Mouse (Mus musculus): ENCODE data around the gene Tmem160. TPM values are rescaled to one million over a fixed set of nuclear protein-coding genes. Genes with fewer than 3 reads are reported as not detected.

Tmem160 gene
- total and polyA plus RNA-seq, 2 experiments from 2014 or later: 40.1 to 105 TPM

DNA sequence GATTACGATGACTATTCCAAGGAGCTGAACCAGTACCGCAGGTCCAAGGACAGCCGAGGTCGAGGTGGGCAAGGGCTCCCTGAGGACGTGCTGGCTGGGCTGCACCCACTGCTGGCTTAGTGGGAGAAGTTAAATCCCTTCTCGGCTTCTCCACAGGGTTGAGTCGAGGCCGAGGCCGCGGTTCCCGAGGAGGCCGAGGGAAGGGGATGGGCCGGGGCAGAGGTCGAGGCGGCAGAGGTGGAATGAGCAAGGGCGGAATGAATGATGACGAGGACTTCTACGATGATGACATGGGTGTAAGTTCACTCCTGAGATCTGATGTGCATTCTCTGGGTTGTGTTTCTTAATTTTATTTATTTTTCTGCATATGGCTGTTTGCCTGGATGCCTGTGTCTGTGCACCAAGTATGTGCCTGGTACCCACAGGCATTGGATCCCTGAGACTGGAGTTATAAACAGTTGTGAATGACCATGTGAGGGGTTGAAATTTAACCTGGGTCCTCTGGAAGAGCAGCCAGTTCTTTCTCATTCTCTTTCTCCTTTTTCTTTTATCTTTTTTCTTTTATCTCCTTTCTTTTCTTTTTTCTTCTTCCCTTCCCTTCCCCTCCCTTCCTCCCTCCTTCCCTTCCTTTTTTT lies 30.2 kb upstream of the Tmem160 start:
- H3K27me3 ChIP-seq (ENCODE audit: insufficient read depth, low read length): no peaks in the 10 kb centered on the region
- H3K4me3 ChIP-seq (ENCODE audit: low read depth, low read length): no peak overlapping the region
- H3K36me3 ChIP-seq (ENCODE audit: insufficient read depth): peaks cover 95% of the 10 kb centered on the region
- no peak for TF ChIP-seq CTCF (IDR thresholded peaks at IDR 0.05; ENCODE audit: low read depth)
- no peak overlapping the region for H3K4me2 ChIP-seq (ENCODE audit: low read depth)
- no peak for ATAC-seq
- H3K9me3 ChIP-seq (ENCODE audit: low read length): no peaks in the 10 kb centered on the region
- H3K9ac ChIP-seq: no peak overlapping the region
- H3K4me1 ChIP-seq (ENCODE audit: insufficient read depth): no peaks in the 10 kb centered on the region
- DNase-seq: no peak
- H3K27ac ChIP-seq (ENCODE audit: low read depth, low read length): no peak overlapping the region
- WGBS: 91% methylated on average over 18 of the region's 18 CpGs

- 93% methylated on average over 9 of the region's 9 CpGs for WGBS
- H3K27ac ChIP-seq (ENCODE audit: low read depth, low read length): no peak overlapping the region
- ATAC-seq: no peak
These were observed 28.8 kb upstream of the Tmem160 start for GRCm38 (mm10) chr7:16423731-16424130.

GRCm38 (mm10) chr7:16425721-16426120 lies 26.9 kb upstream of the Tmem160 start:
- ATAC-seq (no peak), DNase-seq (no peak)
- H3K36me3 ChIP-seq (ENCODE audit: insufficient read depth): peaks cover 94% of the 10 kb centered on the region
- H3K4me3 ChIP-seq (ENCODE audit: low read depth, low read length): no peak overlapping the region
- H3K9ac ChIP-seq: no peak overlapping the region
- no peak overlapping the region for H3K27ac ChIP-seq (ENCODE audit: low read depth, low read length)
- 91% methylated on average over 10 of the region's 10 CpGs for WGBS
- H3K9me3 ChIP-seq (ENCODE audit: low read length): no peaks in the 10 kb centered on the region
- H3K27me3 ChIP-seq (ENCODE audit: insufficient read depth, low read length): no peaks in the 10 kb centered on the region
- no peaks in the 10 kb centered on the region for H3K4me1 ChIP-seq (ENCODE audit: insufficient read depth)
- no peak overlapping the region for H3K4me2 ChIP-seq (ENCODE audit: low read depth)
- TF ChIP-seq CTCF (IDR thresholded peaks at IDR 0.05; ENCODE audit: low read depth): no peak

More at GRCm38 (mm10) chr7:16423731-16424130, 28.8 kb upstream of the Tmem160 start:
- no peak overlapping the region for H3K4me3 ChIP-seq (ENCODE audit: low read depth, low read length)
- TF ChIP-seq CTCF (IDR thresholded peaks at IDR 0.05; ENCODE audit: low read depth): no peak
- H3K36me3 ChIP-seq (ENCODE audit: insufficient read depth): peaks cover 94% of the 10 kb centered on the region
- H3K9ac ChIP-seq: no peak overlapping the region
- no peak overlapping the region for H3K4me2 ChIP-seq (ENCODE audit: low read depth)
- no peaks in the 10 kb centered on the region for H3K27me3 ChIP-seq (ENCODE audit: insufficient read depth, low read length)
- no peaks in the 10 kb centered on the region for H3K4me1 ChIP-seq (ENCODE audit: insufficient read depth)
- DNase-seq: no peak
- H3K9me3 ChIP-seq (ENCODE audit: low read length): no peaks in the 10 kb centered on the region

DNA sequence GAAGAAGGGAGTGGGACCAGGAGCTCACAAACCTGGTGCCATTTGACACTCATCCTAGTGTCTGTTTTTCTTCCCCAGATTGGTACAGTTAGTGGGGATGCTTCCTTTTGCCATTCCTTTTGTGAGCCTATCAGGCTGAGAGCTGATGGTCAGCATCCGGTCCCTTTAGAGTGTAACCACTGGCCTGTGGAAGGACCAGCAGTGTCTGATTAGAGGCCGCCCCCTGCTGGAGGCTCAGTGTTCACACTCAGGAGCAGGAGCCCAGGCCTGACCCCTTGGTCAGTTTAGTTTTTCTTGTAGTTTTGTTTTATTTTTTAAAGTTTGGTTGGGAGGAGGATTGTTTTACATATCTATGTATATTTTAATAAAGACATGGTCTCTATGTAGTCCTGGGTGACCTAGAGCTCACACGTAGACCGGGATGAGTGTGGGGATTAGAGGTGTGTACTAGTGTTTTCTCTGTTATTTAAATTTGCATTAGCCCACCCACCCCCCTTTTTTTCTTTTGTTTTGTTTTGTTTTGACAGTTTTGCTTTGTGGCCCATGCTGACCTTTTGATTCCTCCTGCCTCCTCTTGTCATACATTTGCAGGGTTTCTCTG lies 26.4 kb upstream of the Tmem160 start:
- H3K4me1 ChIP-seq (ENCODE audit: insufficient read depth): no peaks in the 10 kb centered on the region
- 54% methylated on average over 4 of the region's 4 CpGs for WGBS
- H3K27ac ChIP-seq (ENCODE audit: low read depth, low read length): no peak overlapping the region
- no peak overlapping the region for H3K9ac ChIP-seq
- no peak overlapping the region for H3K4me3 ChIP-seq (ENCODE audit: low read depth, low read length)
- DNase-seq (peak; percentile 48), ATAC-seq (peak; percentile 66)
- peak; percentile 79 for TF ChIP-seq CTCF (IDR thresholded peaks at IDR 0.05; ENCODE audit: low read depth)
- H3K27me3 ChIP-seq (ENCODE audit: insufficient read depth, low read length): no peaks in the 10 kb centered on the region
- H3K36me3 ChIP-seq (ENCODE audit: insufficient read depth): peaks cover 94% of the 10 kb centered on the region
- no peak overlapping the region for H3K4me2 ChIP-seq (ENCODE audit: low read depth)
- no peaks in the 10 kb centered on the region for H3K9me3 ChIP-seq (ENCODE audit: low read length)

DNA sequence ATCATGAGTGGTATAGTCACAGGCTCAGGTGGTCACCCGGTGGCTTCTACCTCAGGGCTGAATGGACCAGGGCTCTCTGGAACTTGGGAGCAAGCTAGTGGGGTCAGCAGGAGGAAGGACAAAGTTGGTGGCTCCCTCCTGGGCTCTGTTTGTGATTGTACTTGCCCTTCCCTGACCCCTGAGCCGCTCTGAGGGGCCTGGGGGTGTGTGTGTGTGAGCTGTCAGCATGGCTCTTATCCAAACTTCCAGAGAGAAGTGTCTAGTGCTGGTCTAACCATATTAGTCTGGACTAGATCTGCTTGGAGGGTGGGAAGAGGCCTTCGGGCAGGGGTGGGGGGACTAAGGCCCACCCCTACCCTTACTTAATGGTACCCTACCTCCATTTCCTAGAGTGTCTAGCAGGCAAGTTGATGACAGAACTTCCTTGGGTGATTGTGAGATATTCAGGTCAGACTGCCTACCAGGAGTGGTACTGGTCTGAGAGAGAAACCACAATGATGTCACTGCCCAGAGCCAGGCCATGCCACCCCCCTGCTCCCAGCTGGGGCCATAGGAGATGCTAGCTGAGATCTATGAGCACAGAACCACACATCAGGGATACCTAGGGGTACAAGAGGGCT lies 19.1 kb upstream of the Tmem160 start:
- ATAC-seq (no peak), DNase-seq (no peak)
- H3K36me3 ChIP-seq (ENCODE audit: insufficient read depth): peaks cover 78% of the 10 kb centered on the region
- no peaks in the 10 kb centered on the region for H3K4me1 ChIP-seq (ENCODE audit: insufficient read depth)
- H3K27ac ChIP-seq (ENCODE audit: low read depth, low read length): no peak overlapping the region
- no peak for TF ChIP-seq CTCF (IDR thresholded peaks at IDR 0.05; ENCODE audit: low read depth)
- H3K4me3 ChIP-seq (ENCODE audit: low read depth, low read length): no peak overlapping the region
- 78% methylated on average over 3 of the region's 3 CpGs for WGBS
- no peaks in the 10 kb centered on the region for H3K27me3 ChIP-seq (ENCODE audit: insufficient read depth, low read length)
- H3K9me3 ChIP-seq (ENCODE audit: low read length): no peaks in the 10 kb centered on the region
- no peak overlapping the region for H3K4me2 ChIP-seq (ENCODE audit: low read depth)
- H3K9ac ChIP-seq: no peak overlapping the region

- ATAC-seq (no peak), DNase-seq (no peak)
- Histone ChIP-seq H3K4me3 (ENCODE audit: low read depth, low read length) (no peak overlapping the region), H3K27me3 (ENCODE audit: insufficient read depth, low read length) (no peaks in the 10 kb centered on the region), H3K4me2 (ENCODE audit: low read depth) (no peak overlapping the region), H3K27ac (ENCODE audit: low read depth, low read length) (no peak overlapping the region), H3K36me3 (ENCODE audit: insufficient read depth) (peaks cover 62% of the 10 kb centered on the region), H3K4me1 (ENCODE audit: insufficient read depth) (no peaks in the 10 kb centered on the region), H3K9ac (no peak overlapping the region), H3K9me3 (ENCODE audit: low read length) (no peaks in the 10 kb centered on the region)
- TF ChIP-seq CTCF (IDR thresholded peaks at IDR 0.05; ENCODE audit: low read depth): no peak
- WGBS: 89% methylated on average over 9 of the region's 9 CpGs
These were observed 17.5 kb upstream of the Tmem160 start for GRCm38 (mm10) chr7:16435088-16435487.

DNA sequence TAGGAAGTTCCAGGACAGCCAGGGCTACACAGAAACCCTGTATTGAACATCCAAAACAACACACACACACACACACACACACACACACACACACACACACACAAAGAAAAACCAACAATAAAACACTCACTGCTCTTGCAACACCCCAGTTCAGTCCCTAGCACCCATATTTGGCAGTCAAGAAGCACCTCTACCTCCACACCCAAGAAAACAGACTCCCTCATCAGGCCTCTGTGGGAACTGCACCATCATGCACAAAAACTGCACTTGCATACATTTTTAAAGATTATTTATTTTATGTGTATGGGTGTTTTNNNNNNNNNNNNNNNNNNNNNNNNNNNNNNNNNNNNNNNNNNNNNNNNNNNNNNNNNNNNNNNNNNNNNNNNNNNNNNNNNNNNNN lies 11.3 kb upstream of the Tmem160 start:
- Histone ChIP-seq H3K4me1 (ENCODE audit: insufficient read depth) (no peaks in the 10 kb centered on the region), H3K9ac (no peak overlapping the region), H3K27ac (ENCODE audit: low read depth, low read length) (no peak overlapping the region), H3K27me3 (ENCODE audit: insufficient read depth, low read length) (no peaks in the 10 kb centered on the region), H3K36me3 (ENCODE audit: insufficient read depth) (peaks cover 5% of the 10 kb centered on the region; the same call in 1 of the 2 replicates), H3K4me2 (ENCODE audit: low read depth) (no peak overlapping the region), H3K9me3 (ENCODE audit: low read length) (no peaks in the 10 kb centered on the region), H3K4me3 (ENCODE audit: low read depth, low read length) (no peak overlapping the region)
- TF ChIP-seq CTCF (IDR thresholded peaks at IDR 0.05; ENCODE audit: low read depth): peak; percentile 22; the same call in 1 of the 2 replicates
- DNase-seq: no peak
- ATAC-seq: no peak
